10 mouse cellular contexts compared by ENCODE assay signal in the genomic region with DNA sequence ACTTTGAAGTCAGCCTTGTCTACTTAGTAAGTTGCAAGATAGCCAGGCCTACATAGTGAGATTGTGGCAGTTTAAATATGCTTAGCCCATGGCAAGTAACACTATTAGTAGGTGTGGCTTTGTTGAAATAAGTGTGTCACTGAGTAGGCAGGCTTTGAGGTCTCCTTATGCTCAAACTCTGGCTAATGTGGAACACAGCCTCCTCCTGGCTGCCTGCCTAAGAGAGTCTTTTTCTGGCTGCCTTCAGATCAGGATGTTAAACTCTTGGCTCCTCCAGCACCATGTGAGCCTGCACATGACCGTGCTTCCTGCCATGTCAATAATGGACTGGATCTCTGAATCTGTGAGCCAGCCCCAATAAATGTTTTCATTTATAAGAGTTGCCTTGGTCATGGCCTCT. TPM values are rescaled to one million over a fixed set of nuclear protein-coding genes. Genes with fewer than 3 reads are reported as not detected.
DNase-seq lines count a peak whose midpoint lies in the region; ATAC-seq lines count a peak whose summit lies in the region.
"Had no signal": no experiment of that assay in that cellular context is flagged by ENCODE, and none has a peak within 500 bp of the region (broad histone marks: within the 10 kb centered on the region; RNA-seq: fewer than 3 reads in every experiment).

No protein-coding gene starts in this region.

- ATAC-seq in stomach, embryonic 15.5 days (ENCODE audit: insufficient read depth, low FRiP score, low read depth), result peak; percentile 53; the same call in 1 of the 2 replicates

- H3K4me2 ChIP-seq in stomach, embryonic 15.5 days, result no peak overlapping the region
- H3K4me2 ChIP-seq: embryonic facial prominence, embryonic 15.5 days; lung, embryonic 14.5 days had no signal

- H3K9ac ChIP-seq in stomach, embryonic 15.5 days, result no peak overlapping the region
- H3K9ac ChIP-seq: embryonic facial prominence, embryonic 15.5 days; lung, embryonic 14.5 days had no signal

- no peaks in the 10 kb centered on the region for H3K36me3 ChIP-seq in stomach, embryonic 15.5 days
- H3K36me3 ChIP-seq: embryonic facial prominence, embryonic 15.5 days had no signal

- H3K27ac ChIP-seq in stomach, embryonic 15.5 days, result no peak overlapping the region
- H3K27ac ChIP-seq: embryonic facial prominence, embryonic 15.5 days had no signal

- WGBS in stomach, embryonic 15.5 days, result 54% methylated on average over 1 of the region's 1 CpGs

- no peaks in the 10 kb centered on the region for H3K4me1 ChIP-seq in stomach, embryonic 15.5 days
- H3K4me1 ChIP-seq: embryonic facial prominence, embryonic 15.5 days had no signal

- no peaks in the 10 kb centered on the region for H3K27me3 ChIP-seq in stomach, embryonic 15.5 days (replicated peaks)
- H3K27me3 ChIP-seq: embryonic facial prominence, embryonic 15.5 days had no signal

- DNase-seq in layer of hippocampus, adult 11-12 months (ENCODE audit: low spot score), result peak; percentile 36
- DNase-seq in layer of hippocampus, postnatal 10 days (ENCODE audit: low spot score in 2 of 2), result no peak
- DNase-seq in cerebellum, postnatal 25 days, result peak; percentile 63 to 71
- peak; percentile 57 for DNase-seq in layer of hippocampus, adult 9-11 months
- no peak for DNase-seq in liver
- DNase-seq in retina, postnatal 1 day, result no peak
- DNase-seq in adrenal gland, adult (ENCODE audit: inconsistent age in 2 of 2, low spot score in 1 of 2), result no peak
- DNase-seq: lung, embryonic 14.5 days had no signal

- H3K4me3 ChIP-seq in stomach, embryonic 15.5 days (replicated peaks), result no peak overlapping the region
- H3K4me3 ChIP-seq: embryonic facial prominence, embryonic 15.5 days had no signal

- no peaks in the 10 kb centered on the region for H3K9me3 ChIP-seq in stomach, embryonic 15.5 days
- H3K9me3 ChIP-seq: embryonic facial prominence, embryonic 15.5 days had no signal

RNA-seq across cellular contexts. Expression of a gene that starts 8.5 kb away (rescaled TPM):
- total RNA-seq in layer of hippocampus, postnatal 10 days (2021), result 100 to 1,000 TPM; 119 to 135 TPM
- 20.3 and 20.8 TPM in 2 replicates for polyA plus RNA-seq in stomach, embryonic 15.5 days (2015; fragmentation: Nextera tagmentation; extraction: Ambion mirVana)

RNA-seq across cellular contexts. Expression of a gene that starts 29.3 kb away (rescaled TPM):
- total RNA-seq in layer of hippocampus, postnatal 10 days (2021), result 100 to 1,000 TPM; 153 to 157 TPM
- polyA plus RNA-seq in stomach, embryonic 15.5 days (2015; fragmentation: Nextera tagmentation; extraction: Ambion mirVana), result 26.7 and 28.3 TPM in 2 replicates

Comparison
In these comparisons a context has a peak if more than half of its experiments do, and no peak if none do; other contexts are left out.
1. DNase-seq: peak in layer of hippocampus, adult 11-12 months (single experiment), cerebellum, postnatal 25 days (2 of 2) and layer of hippocampus, adult 9-11 months (single experiment); none in layer of hippocampus, postnatal 10 days (0 of 2), liver (single experiment), retina, postnatal 1 day (single experiment) and adrenal gland, adult (0 of 2).